Mouse (Mus musculus) kidney, postnatal 4 days (tissue): Measurements from ENCODE around the gene Dctn2.

ENCODE experiments used
- DNase-seq, 2 experiments: peaks; one replicate each; pipeline ENCODE4 v3.0.0; 2021; ENCODE audit warnings: mixed read lengths in 2 of 2

Dctn2 gene

GRCm38 (mm10) chr10:127318009-127318408 is 51.8 kb downstream of the Dctn2 start:
- DNase-seq, result no peak

- DNase-seq, result peak in 1 of 2 experiments; percentile 21
Observed at GRCm38 (mm10) chr10:127319969-127320368, 53.8 kb downstream of the Dctn2 start.

GRCm38 (mm10) chr10:127321621-127322020 is 55.5 kb downstream of the Dctn2 start, which contains the start of gene Arhgap9:
Gene Arhgap9, plus strand, starts transcription at chr10:127321964.
- no peak for DNase-seq

GRCm38 (mm10) chr10:127322178-127322577 is 56.0 kb downstream of the Dctn2 start:
- DNase-seq, result no peak

- DNase-seq, result no peak
Observed at GRCm38 (mm10) chr10:127322669-127323068, 56.5 kb downstream of the Dctn2 start.

- peak in 1 of 2 experiments; percentile 21 for DNase-seq
Observed at GRCm38 (mm10) chr10:127323131-127323855, 57.1 kb downstream of the Dctn2 start.

- peak; percentile 70 to 78 for DNase-seq
Observed at GRCm38 (mm10) chr10:127324495-127324894, 58.3 kb downstream of the Dctn2 start.

- DNase-seq, result peak in 1 of 2 experiments; percentile 16
Observed at GRCm38 (mm10) chr10:127325454-127326016, 59.4 kb downstream of the Dctn2 start.

- peak; percentile 43 to 61 for DNase-seq
Observed at GRCm38 (mm10) chr10:127326017-127326801, 60.0 kb downstream of the Dctn2 start.

GRCm38 (mm10) chr10:127326828-127327227 is 60.7 kb downstream of the Dctn2 start:
- peak; percentile 39 to 46 for DNase-seq

- DNase-seq, result peak in 1 of 2 experiments; percentile 38
Observed at GRCm38 (mm10) chr10:127327461-127328145, 61.4 kb downstream of the Dctn2 start.

- no peak for DNase-seq
Observed at GRCm38 (mm10) chr10:127330212-127330611, 64.0 kb downstream of the Dctn2 start.
